Comparison of ENCODE assay signal across 7 mouse cellular contexts in the genomic region with DNA sequence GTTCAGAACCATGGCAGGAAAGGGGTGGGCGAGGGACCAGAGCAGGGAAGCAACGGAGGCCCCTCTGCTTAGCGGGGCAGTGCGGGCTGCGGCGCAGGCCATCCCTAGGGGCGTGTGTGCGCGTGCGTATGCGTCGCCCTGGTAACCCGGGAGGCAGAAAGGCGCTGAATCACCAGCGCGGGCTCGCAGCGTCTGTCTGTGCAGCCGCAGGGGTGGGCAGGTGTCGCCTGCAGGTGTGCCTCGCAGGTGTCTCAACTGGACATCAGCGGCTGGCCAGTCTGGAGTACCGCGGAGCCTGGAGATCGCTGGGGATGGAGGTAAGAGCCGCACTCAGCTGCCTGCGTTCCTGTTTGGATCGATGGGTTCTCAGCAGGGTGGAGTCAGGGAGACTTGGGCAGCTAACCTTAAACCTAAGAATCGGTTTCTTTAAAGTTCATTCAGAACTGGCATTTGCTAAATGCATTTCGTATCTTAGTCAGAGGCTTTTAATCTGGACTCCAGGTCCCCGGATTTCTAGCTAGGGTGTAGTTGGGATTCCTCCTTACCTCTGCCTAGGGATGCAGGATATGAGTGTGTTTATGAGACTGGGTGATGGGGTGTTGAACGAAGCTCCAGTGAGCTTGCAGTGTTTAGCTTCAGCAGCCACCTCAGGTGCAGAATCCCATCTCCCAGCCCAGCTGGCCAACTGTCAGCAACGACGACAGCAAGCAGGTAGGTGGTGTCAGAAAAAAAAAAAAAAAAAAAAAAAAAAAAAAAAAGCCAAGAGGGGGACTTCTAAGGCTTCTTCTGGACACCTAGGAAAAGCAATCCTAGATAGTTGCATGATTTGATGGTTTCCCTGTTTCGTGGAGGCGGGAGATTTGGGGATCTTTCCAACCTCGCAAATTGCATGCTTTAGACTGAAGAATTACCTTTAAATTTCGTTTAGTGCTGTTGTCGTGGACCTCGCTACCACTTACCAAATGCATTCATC. TPM values are rescaled to one million over a fixed set of nuclear protein-coding genes. Genes with fewer than 3 reads are reported as not detected.
DNase-seq lines count a peak whose midpoint lies in the region; ATAC-seq and TF ChIP-seq lines count a peak whose summit lies in the region.

A gene (plus strand): TSS at position 153 of the 973 bp plus-strand sequence.

- no peak for TF ChIP-seq EP300 in MEL (IDR thresholded peaks at IDR 0.05; ENCODE audit: low read depth in 1 of 2, low read length in 2 of 2)

- WGBS in embryonic facial prominence, embryonic 12.5 days = 13% methylated on average over 40 of the region's 40 CpGs

- no peaks in the 10 kb centered on the region for H3K4me1 ChIP-seq in MEL (ENCODE audit: control insufficient read depth in 1 of 2, insufficient read depth in 2 of 2, low read length in 2 of 2)
- H3K4me1 ChIP-seq in embryonic facial prominence, embryonic 12.5 days = peaks cover 6% of the 10 kb centered on the region

- H3K36me3 ChIP-seq in MEL (ENCODE audit: control insufficient read depth in 1 of 2, insufficient read depth in 2 of 2, low read length in 2 of 2) = peaks cover 2 to 9% of the 10 kb centered on the region in 2 experiments
- peaks cover under 1% of the 10 kb centered on the region for H3K36me3 ChIP-seq in embryonic facial prominence, embryonic 12.5 days
- no peaks in the 10 kb centered on the region for H3K36me3 ChIP-seq in splenic B cell, adult 2 months (ENCODE audit: control insufficient read depth, insufficient read depth, low read length, poor library complexity, severe bottlenecking)

- DNase-seq in MEL (ENCODE audit: low read depth, low spot score) = no peak
- DNase-seq in adrenal gland, postnatal 10 days = peak; percentile 79
- peak; percentile 35 for DNase-seq in heart, postnatal 4 days
- peak; percentile 78 to 79 for DNase-seq in left cerebral cortex, adult 2 months (ENCODE audit: extremely low spot score in 1 of 2, low spot score in 2 of 2)
- peak; percentile 33 for DNase-seq in splenic B cell, adult 2 months (ENCODE audit: low read depth, low spot score)

- no peak for TF ChIP-seq RAD21 in MEL (IDR thresholded peaks at IDR 0.05; ENCODE audit: low read depth, low read length)

- no peak for TF ChIP-seq CTCF in MEL (IDR thresholded peaks at IDR 0.05 in 2 of 3, conservative IDR thresholded peaks at IDR 0.05 in 1 of 3; ENCODE audit: control insufficient read depth in 1 of 3, insufficient read depth in 1 of 3, low read depth in 2 of 3, low read length in 3 of 3, poor library complexity in 1 of 3, severe bottlenecking in 1 of 3)
- no peak for TF ChIP-seq CTCF in left cerebral cortex, adult 2 months (IDR thresholded peaks at IDR 0.05)

- H3K9me3 ChIP-seq in MEL (replicated peaks; ENCODE audit: insufficient read depth, low read length) = no peaks in the 10 kb centered on the region
- H3K9me3 ChIP-seq in embryonic facial prominence, embryonic 12.5 days = no peaks in the 10 kb centered on the region

- TF ChIP-seq POLR2A in MEL (IDR thresholded peaks at IDR 0.05; ENCODE audit: control insufficient read depth in 1 of 2, insufficient read depth in 1 of 2, low read depth in 1 of 2, low read length in 2 of 2, poor library complexity in 1 of 2) = no peak

- no peaks in the 10 kb centered on the region for H3K79me2 ChIP-seq in MEL (ENCODE audit: control insufficient read depth, insufficient read depth, low read length, poor library complexity)

- no peak within 1 kb of the TSS for H3K4me3 ChIP-seq in MEL (ENCODE audit: control insufficient read depth in 1 of 2, insufficient read depth in 1 of 2, low read depth in 2 of 2, low read length in 2 of 2)
- peak within 1 kb of the TSS; percentile 46 for H3K4me3 ChIP-seq in embryonic facial prominence, embryonic 12.5 days
- peak within 1 kb of the TSS; percentile 74 for H3K4me3 ChIP-seq in left cerebral cortex, adult 2 months

- no peaks in the 10 kb centered on the region for H3K27me3 ChIP-seq in MEL (ENCODE audit: control insufficient read depth in 1 of 2, insufficient read depth in 2 of 2, low read length in 2 of 2)
- H3K27me3 ChIP-seq in embryonic facial prominence, embryonic 12.5 days = no peaks in the 10 kb centered on the region
- no peaks in the 10 kb centered on the region for H3K27me3 ChIP-seq in splenic B cell, adult 2 months (ENCODE audit: control insufficient read depth, insufficient read depth, low read length, poor library complexity, severe bottlenecking)

- ATAC-seq in embryonic facial prominence, embryonic 12.5 days (ENCODE audit: insufficient number of reproducible peaks, insufficient read depth, low FRiP score, low TSS enrichment) = peak; percentile 84; the same call in 1 of the 2 replicates
- ATAC-seq in megakaryocyte progenitor cell, adult 5-6 weeks (replicated peaks; ENCODE audit: poor library complexity) = peak; percentile 86

- intact Hi-C loops in left cerebral cortex, adult 2 months (cut with DNase I) = no loop called here

- H3K9ac ChIP-seq in MEL (ENCODE audit: control insufficient read depth, low read depth, low read length, poor library complexity, severe bottlenecking) = no peak within 1 kb of the TSS
- peak within 1 kb of the TSS; percentile 51 for H3K9ac ChIP-seq in embryonic facial prominence, embryonic 12.5 days

- peak within 1 kb of the TSS; percentile 91 for H3K4me2 ChIP-seq in embryonic facial prominence, embryonic 12.5 days (replicated peaks)

- no peak within 1 kb of the TSS for H3K27ac ChIP-seq in MEL (ENCODE audit: control insufficient read depth, low read depth, low read length)
- no peak within 1 kb of the TSS for H3K27ac ChIP-seq in embryonic facial prominence, embryonic 12.5 days
- H3K27ac ChIP-seq in left cerebral cortex, adult 2 months = peak within 1 kb of the TSS; percentile 92

TF ChIP-seq in MEL, 35 proteins besides CTCF, POLR2A, EP300 and RAD21:
- TF ChIP-seq ZNF384 (IDR thresholded peaks at IDR 0.05; ENCODE audit: low read depth, low read length) (peak; percentile 52; the same call in 1 of the 2 replicates), MYC (IDR thresholded peaks at IDR 0.05; ENCODE audit: low read depth, low read length) (no peak), NELFE (IDR thresholded peaks at IDR 0.05; ENCODE audit: low read depth, low read length) (no peak), BHLHE40 (IDR thresholded peaks at IDR 0.05; ENCODE audit: borderline replicate concordance, low read depth, low read length) (no peak)

RNA-seq across cellular contexts. Expression of the gene that starts here (rescaled TPM):
- not detected in 2 replicates for total RNA-seq in MEL (2012; rRNA removed)
- not detected for polyA plus RNA-seq in MEL (2012; ENCODE audit: insufficient read depth in 1 of 2, insufficient read length in 2 of 2, low read depth in 1 of 2, low replicate concordance in 2 of 2, missing spikeins in 1 of 2)
- total RNA-seq in adrenal gland, postnatal 10 days (2021) = 1 to 10 TPM; 1.2 to 1.4 TPM
- 0.58 and 0.73 TPM in 2 replicates for polyA plus RNA-seq in embryonic facial prominence, embryonic 12.5 days (2016; fragmentation: Nextera tagmentation; extraction: Ambion mirVana)
- total RNA-seq in heart, postnatal 4 days (2021) = under 1 TPM in 1 of 2 experiments, not detected in 1; 0.05 TPM
- 10 to 100 TPM; 30.8 to 31.2 TPM for total RNA-seq in left cerebral cortex, adult 2 months (2021)
- not detected in 2 replicates for total RNA-seq in megakaryocyte progenitor cell, adult 5-6 weeks (2015)
- total RNA-seq in megakaryocyte progenitor cell, adult 5-6 weeks (2017) = not detected in 2 replicates

Comparison
In these comparisons a context has a peak if more than half of its experiments do, and no peak if none do; other contexts are left out.
1. RNA of the gene that starts here (total RNA-seq): 30.8 to 31.2 TPM in left cerebral cortex, adult 2 months; 1.2 to 1.4 TPM in adrenal gland, postnatal 10 days, 0.05 TPM in heart, postnatal 4 days, not detected in MEL and not detected in megakaryocyte progenitor cell, adult 5-6 weeks; every median in the first group is over 10 times any median in the second.
2. Peak in ATAC-seq, H3K4me3 ChIP-seq, H3K9ac ChIP-seq and H3K4me2 ChIP-seq in embryonic facial prominence, embryonic 12.5 days; RNA of the gene not detected or under 1 TPM.
3. Peak in DNase-seq in heart, postnatal 4 days; RNA of the gene not detected or under 1 TPM.
4. Peak in ATAC-seq in megakaryocyte progenitor cell, adult 5-6 weeks; RNA of the gene not detected or under 1 TPM.